Mouse (Mus musculus) CH12.LX (cell line): ENCODE data around the gene Ube2h. TPM values are rescaled to one million over a fixed set of nuclear protein-coding genes. Genes with fewer than 3 reads are reported as not detected.

Experiments
- DNase-seq: peaks from one replicate; pipeline ENCODE4 v3.0.0-alpha.2; 2013; ENCODE audit errors: extremely low read depth
- H3K27ac ChIP-seq: 2 replicates; pipeline ENCODE4 v1.5.1; 2012; ENCODE audit warnings: low read depth, mild to moderate bottlenecking, control low read depth, moderate library complexity; ENCODE audit not compliant: insufficient read depth
- H3K27me3 ChIP-seq: replicated peaks from 2 replicates; pipeline ENCODE3; 2012; ENCODE audit warnings: inconsistent platforms
- H3K36me3 ChIP-seq, 2 experiments: replicated peaks in 1 of 2; 2 replicates each; pipeline versions ENCODE3 to v1.6.1; 2012; ENCODE audit warnings: inconsistent platforms in 1 of 2, low read length in 1 of 2, mild to moderate bottlenecking in 1 of 2, mixed read lengths in 1 of 2, moderate library complexity in 1 of 2; ENCODE audit not compliant: control insufficient read depth in 1 of 2, insufficient read depth in 1 of 2
- H3K4me1 ChIP-seq, 2 experiments: 2 replicates each; pipeline ENCODE4 v1.6.1; 2012; ENCODE audit warnings: inconsistent platforms in 1 of 2, moderate library complexity in 1 of 2; ENCODE audit not compliant: insufficient read depth in 2 of 2, control insufficient read depth in 1 of 2
- H3K4me2 ChIP-seq: 2 replicates; pipeline ENCODE4 v1.6.1; 2012; ENCODE audit warnings: low read depth, mild to moderate bottlenecking, control low read depth; ENCODE audit not compliant: poor library complexity, insufficient read depth, severe bottlenecking
- H3K4me3 ChIP-seq, 3 experiments: fragments of 150-350 bp in 1 of 3; sonication (generic) in 1 of 3; replicated peaks in 1 of 3; 2 replicates each; pipeline versions ENCODE3 to v1.5.1; 2011 to 2012; ENCODE audit warnings: low read depth in 2 of 3, low read length in 2 of 3, mild to moderate bottlenecking in 2 of 3, moderate library complexity in 2 of 3, control low read depth in 1 of 3, improper control_type of control experiment in 1 of 3, inconsistent platforms in 1 of 3, mixed read lengths in 1 of 3; ENCODE audit not compliant: poor library complexity in 1 of 3
- H3K79me2 ChIP-seq: replicated peaks from 2 replicates; pipeline ENCODE4 v1.6.1; 2012; ENCODE audit warnings: mild to moderate bottlenecking, moderate library complexity; ENCODE audit not compliant: control insufficient read depth, poor library complexity, insufficient read depth, severe bottlenecking; ENCODE audit errors: extremely low read depth
- H3K9ac ChIP-seq: 2 replicates; pipeline ENCODE4 v1.6.1; 2012; ENCODE audit warnings: low read depth, mild to moderate bottlenecking, control low read depth, moderate library complexity; ENCODE audit not compliant: insufficient read depth
- H3K9me3 ChIP-seq: replicated peaks from 2 replicates; pipeline ENCODE3; 2012; ENCODE audit warnings: low read length, inconsistent platforms, mixed read lengths
- BHLHE40 ChIP-seq: IDR thresholded peaks from 2 replicates; pipeline ENCODE4 v1.6.1; 2011; ENCODE audit warnings: mild to moderate bottlenecking, low read depth, low read length, improper control_type of control experiment
- CHD1 ChIP-seq: IDR thresholded peaks from 2 replicates; pipeline ENCODE4 v1.6.1; 2012; ENCODE audit warnings: low read depth, low read length, improper control_type of control experiment, inconsistent platforms
- CHD2 ChIP-seq: IDR thresholded peaks from 2 replicates; pipeline ENCODE4 v1.6.1; 2011; ENCODE audit warnings: low read length, improper control_type of control experiment
- CTCF ChIP-seq, 2 experiments: IDR thresholded peaks in 1 of 2; conservative IDR thresholded peaks in 1 of 2; 2 replicates each; pipeline ENCODE4 v1.5.1; 2011 to 2012; ENCODE audit warnings: low read depth in 2 of 2, low read length in 2 of 2, improper control_type of control experiment in 1 of 2, inconsistent platforms in 1 of 2, mild to moderate bottlenecking in 1 of 2, moderate library complexity in 1 of 2
- E2F4 ChIP-seq: IDR thresholded peaks from 2 replicates; pipeline ENCODE4 v1.6.1; 2011; ENCODE audit warnings: low read depth, low read length, improper control_type of control experiment; ENCODE audit not compliant: insufficient replicate concordance
- ELF1 ChIP-seq: IDR thresholded peaks from 2 replicates; pipeline ENCODE4 v1.6.1; 2014; ENCODE audit warnings: low read depth, mild to moderate bottlenecking, inconsistent platforms, low read length, improper control_type of control experiment
- EP300 ChIP-seq: IDR thresholded peaks from 2 replicates; pipeline ENCODE4 v1.6.1; 2011; ENCODE audit warnings: low read length, improper control_type of control experiment
- ETS1 ChIP-seq: conservative IDR thresholded peaks from 2 replicates; pipeline ENCODE4 v1.6.1; 2012; ENCODE audit warnings: low read depth, mild to moderate bottlenecking, inconsistent platforms, low read length, improper control_type of control experiment, moderate library complexity
- GABPA ChIP-seq: IDR thresholded peaks from 2 replicates; pipeline ENCODE4 v1.6.1; 2012; ENCODE audit warnings: low read depth, low read length, improper control_type of control experiment, inconsistent platforms; ENCODE audit not compliant: insufficient replicate concordance
- HCFC1 ChIP-seq: IDR thresholded peaks from 2 replicates; pipeline ENCODE4 v1.6.1; 2012; ENCODE audit warnings: low read depth, mild to moderate bottlenecking, inconsistent platforms, low read length, improper control_type of control experiment
- IRF4 ChIP-seq: IDR thresholded peaks from 2 replicates; pipeline ENCODE4 v1.6.1; 2014; ENCODE audit warnings: low read depth, mild to moderate bottlenecking, inconsistent platforms, low read length, improper control_type of control experiment
- JUN ChIP-seq: IDR thresholded peaks from 2 replicates; pipeline ENCODE4 v1.6.1; 2011; ENCODE audit warnings: low read depth, mild to moderate bottlenecking, low read length, improper control_type of control experiment, moderate library complexity; ENCODE audit not compliant: insufficient read depth
- JUND ChIP-seq: conservative IDR thresholded peaks from 2 replicates; pipeline ENCODE4 v1.6.1; 2011; ENCODE audit warnings: low read depth, low read length, improper control_type of control experiment
- KAT2A ChIP-seq: IDR thresholded peaks from 2 replicates; pipeline ENCODE4 v1.6.1; 2012; ENCODE audit warnings: low read length, improper control_type of control experiment, inconsistent platforms; ENCODE audit not compliant: insufficient replicate concordance
- MAFK ChIP-seq: IDR thresholded peaks from 2 replicates; pipeline ENCODE4 v1.6.1; 2011; ENCODE audit warnings: low read length, improper control_type of control experiment; ENCODE audit not compliant: insufficient replicate concordance
- MAX ChIP-seq: IDR thresholded peaks from 2 replicates; pipeline ENCODE4 v1.6.1; 2011; ENCODE audit warnings: low read length, improper control_type of control experiment
- MAZ ChIP-seq: IDR thresholded peaks from 2 replicates; pipeline ENCODE4 v1.6.1; 2012; ENCODE audit warnings: low read depth, mild to moderate bottlenecking, inconsistent platforms, low read length, improper control_type of control experiment, moderate library complexity
- MEF2A ChIP-seq: IDR thresholded peaks from 2 replicates; pipeline ENCODE4 v1.6.1; 2014; ENCODE audit warnings: low read depth, mild to moderate bottlenecking, inconsistent platforms, low read length, improper control_type of control experiment, borderline replicate concordance
- MXI1 ChIP-seq: IDR thresholded peaks from 2 replicates; pipeline ENCODE4 v1.6.1; 2011; ENCODE audit warnings: mild to moderate bottlenecking, low read depth, low read length, improper control_type of control experiment
- MYC ChIP-seq: IDR thresholded peaks from 2 replicates; pipeline ENCODE4 v1.6.1; 2011; ENCODE audit warnings: low read depth, mild to moderate bottlenecking, improper control_type of control experiment, low read length
- NELFE ChIP-seq: IDR thresholded peaks from 2 replicates; pipeline ENCODE4 v1.6.1; 2011; ENCODE audit warnings: low read depth, low read length, improper control_type of control experiment
- NRF1 ChIP-seq: IDR thresholded peaks from 2 replicates; pipeline ENCODE4 v1.6.1; 2014; ENCODE audit warnings: low read depth, mild to moderate bottlenecking, inconsistent platforms, low read length, improper control_type of control experiment, moderate library complexity
- PAX5 ChIP-seq: IDR thresholded peaks from 2 replicates; pipeline ENCODE4 v1.6.1; 2012; ENCODE audit warnings: low read length, inconsistent platforms, mixed read lengths
- POLR2A ChIP-seq: IDR thresholded peaks from 2 replicates; pipeline ENCODE4 v1.6.1; 2011; ENCODE audit warnings: low read depth, mild to moderate bottlenecking, improper control_type of control experiment, low read length
- POLR2AphosphoS2 ChIP-seq: IDR thresholded peaks from 2 replicates; pipeline ENCODE4 v1.6.1; 2011; ENCODE audit warnings: low read depth, low read length, improper control_type of control experiment
- RAD21 ChIP-seq: IDR thresholded peaks from 2 replicates; pipeline ENCODE4 v1.6.1; 2011; ENCODE audit warnings: low read depth, mild to moderate bottlenecking, low read length, improper control_type of control experiment, moderate library complexity
- RCOR1 ChIP-seq: conservative IDR thresholded peaks from 2 replicates; pipeline ENCODE4 v1.6.1; 2012; ENCODE audit warnings: low read depth, mild to moderate bottlenecking, inconsistent platforms, low read length, improper control_type of control experiment
- SIN3A ChIP-seq: IDR thresholded peaks from 2 replicates; pipeline ENCODE4 v1.6.1; 2012; ENCODE audit warnings: low read length, improper control_type of control experiment, inconsistent platforms
- SMC3 ChIP-seq: IDR thresholded peaks from 2 replicates; pipeline ENCODE4 v1.6.1; 2011; ENCODE audit warnings: low read depth, low read length, improper control_type of control experiment
- TBP ChIP-seq: conservative IDR thresholded peaks from 2 replicates; pipeline ENCODE4 v1.6.1; 2011; ENCODE audit warnings: low read depth, low read length, improper control_type of control experiment
- TCF12 ChIP-seq: IDR thresholded peaks from 2 replicates; pipeline ENCODE4 v1.6.1; 2014; ENCODE audit warnings: low read depth, mild to moderate bottlenecking, inconsistent platforms, low read length, improper control_type of control experiment
- UBTF ChIP-seq: IDR thresholded peaks from 2 replicates; pipeline ENCODE4 v1.6.1; 2012; ENCODE audit warnings: low read depth, mild to moderate bottlenecking, inconsistent platforms, low read length, improper control_type of control experiment, moderate library complexity
- USF1 ChIP-seq: IDR thresholded peaks from 2 replicates; pipeline ENCODE4 v1.6.1; 2014; ENCODE audit warnings: low read depth, mild to moderate bottlenecking, inconsistent platforms, low read length, improper control_type of control experiment
- USF2 ChIP-seq: conservative IDR thresholded peaks from 2 replicates; pipeline ENCODE4 v1.6.1; 2011; ENCODE audit warnings: low read depth, low read length, improper control_type of control experiment
- ZC3H11A ChIP-seq: IDR thresholded peaks from 2 replicates; pipeline ENCODE4 v1.6.1; 2012; ENCODE audit warnings: low read depth, mild to moderate bottlenecking, inconsistent platforms, low read length, improper control_type of control experiment
- ZKSCAN1 ChIP-seq: IDR thresholded peaks from 2 replicates; pipeline ENCODE4 v1.6.1; 2012; ENCODE audit warnings: low read depth, inconsistent platforms, low read length, improper control_type of control experiment, borderline replicate concordance
- ZMIZ1 ChIP-seq: IDR thresholded peaks from 2 replicates; pipeline ENCODE4 v1.6.1; 2012; ENCODE audit warnings: low read depth, mild to moderate bottlenecking, inconsistent platforms, low read length, improper control_type of control experiment
- ZNF384 ChIP-seq: IDR thresholded peaks from 2 replicates; pipeline ENCODE4 v1.6.1; 2012; ENCODE audit warnings: low read depth, low read length, improper control_type of control experiment, inconsistent platforms
- dilution Hi-C: fragments of 300-500 bp; cut with MboI; formaldehyde crosslinking; loops from 2 replicates; pipeline ENCODE4 v1.14.3; 2020; ENCODE audit warnings: low sequenced_read_pairs; ENCODE audit not compliant: extremely low pct_unique_long_range_greater_than_20kb, extremely low pct_ligation_motif_present
- in situ Hi-C: fragments of 300-500 bp; cut with MboI; formaldehyde crosslinking; loops from 3 replicates; pipeline ENCODE4 v1.14.3; 2019; ENCODE audit warnings: low sequenced_read_pairs, low pct_ligation_motif_present, low pct_unique_long_range_greater_than_20kb, mixed read lengths
- polyA plus RNA-seq: library from polyadenylated mRNA; unstranded; fragments of >175 nt; gene quantifications from 2 replicates; pipeline ENCODE4 v1.2.1, GENCODE M21; 2012; ENCODE audit warnings: low read depth; ENCODE audit not compliant: insufficient read length
- total RNA-seq, 2 experiments: library from RNA; depleted of rRNA; stranded (reverse); fragments of 300-350 nt in 1 of 2; fragments of >200 nt in 1 of 2; gene quantifications; 2 replicates each; pipeline ENCODE4 v1.2.3; 2012 to 2014

The Ube2h gene
- total and polyA plus RNA-seq, 3 experiments = 6.1 to 13.4 (median 13.4) TPM

DNA sequence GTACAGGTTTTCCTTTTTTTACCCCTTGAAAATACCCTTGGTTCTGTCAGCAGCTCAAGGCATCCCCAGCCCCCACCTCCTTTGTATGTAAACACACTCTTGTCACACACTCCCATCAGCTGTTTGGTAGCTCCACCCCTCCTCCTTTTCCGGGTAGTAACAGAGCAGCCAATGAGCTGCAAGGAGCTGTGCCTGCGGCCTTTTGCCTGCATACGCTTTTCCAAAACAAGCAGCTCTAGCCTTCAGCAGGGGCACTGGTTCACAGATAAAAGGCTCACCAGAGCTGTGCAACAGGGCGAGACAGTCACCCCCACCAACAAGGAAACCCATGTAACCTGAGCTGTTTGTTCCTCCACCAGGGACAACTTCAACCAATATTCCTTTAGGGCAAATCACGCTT is 4.0 kb downstream of the Ube2h start:
- Histone ChIP-seq H3K79me2 (peaks cover 29% of the 10 kb centered on the region), H3K4me1 (peaks cover 0 to 31% of the 10 kb centered on the region in 2 experiments; a peak in 2 of 4 replicates), H3K9me3 (no peaks in the 10 kb centered on the region), H3K9ac (0 out of 2 replicates have a peak overlapping the region, but pooled peaks have one; percentile 52), H3K27ac (peak overlapping the region; percentile 43), H3K36me3 (peaks cover 3 to 31% of the 10 kb centered on the region in 2 experiments), H3K27me3 (no peaks in the 10 kb centered on the region), H3K4me2 (peak overlapping the region; percentile 94), H3K4me3 (peak overlapping the region in 1 of 3 experiments; percentile 22)
- in situ Hi-C loops = no loop called here
- dilution Hi-C loops = no loop called here
- TF ChIP-seq ETS1 (peak; percentile 90), PAX5 (no peak), TCF12 (no peak), E2F4 (no peak), ZNF384 (no peak), POLR2A (no peak), USF2 (no peak), SIN3A (peak; percentile 100), MAFK (no peak), NRF1 (no peak), HCFC1 (peak; percentile 38; the same call in 1 of the 2 replicates), ZC3H11A (no peak), JUND (no peak), EP300 (no peak), TBP (no peak), JUN (no peak), CTCF (conservative IDR thresholded peaks at IDR 0.05 in 1 of 2, IDR thresholded peaks at IDR 0.05 in 1 of 2; ENCODE audit: low read depth in 2 of 2, low read length in 2 of 2) (no peak), ZMIZ1 (no peak), KAT2A (no peak), MYC (no peak), UBTF (no peak), MAX (peak; percentile 83), MAZ (peak; percentile 78; the same call in 1 of the 2 replicates), RCOR1 (no peak), ZKSCAN1 (no peak), MXI1 (peak; percentile 65; the same call in 1 of the 2 replicates), CHD1 (no peak), BHLHE40 (peak; percentile 67), NELFE (no peak), USF1 (no peak), GABPA (no peak), MEF2A (no peak), RAD21 (no peak), IRF4 (no peak; the same call in 1 of the 2 replicates), CHD2 (peak; percentile 79), SMC3 (no peak), ELF1 (peak; percentile 92), POLR2AphosphoS2 (no peak)
- DNase-seq = peak; percentile 84
